9 mouse cellular contexts compared by ENCODE assay signal in the genomic region with DNA sequence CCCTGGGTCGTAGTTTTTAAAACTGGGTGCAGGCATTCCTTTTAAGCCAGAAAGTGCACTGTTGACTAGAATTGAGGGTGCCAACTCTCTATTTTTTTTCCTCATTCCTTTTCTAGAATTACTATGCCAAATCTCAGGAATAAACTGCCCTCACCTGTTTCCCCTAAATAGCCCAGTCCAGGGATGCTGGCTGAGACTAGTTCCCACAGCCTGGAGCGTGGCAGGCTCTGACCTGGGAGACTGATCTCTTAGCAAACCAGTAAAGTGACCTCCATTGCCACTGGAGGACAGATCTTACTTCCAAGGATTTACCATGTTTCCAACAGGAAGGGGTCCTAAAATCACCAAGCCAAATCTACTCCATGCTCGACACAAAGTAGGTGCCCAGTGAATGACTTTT. TPM values are rescaled to one million over a fixed set of nuclear protein-coding genes. Genes with fewer than 3 reads are reported as not detected.
DNase-seq lines count a peak whose midpoint lies in the region; ATAC-seq and TF ChIP-seq lines count a peak whose summit lies in the region.
"Had no signal": no experiment of that assay in that cellular context is flagged by ENCODE, and none has a peak within 500 bp of the region (broad histone marks: within the 10 kb centered on the region; RNA-seq: fewer than 3 reads in every experiment).

No protein-coding gene starts in this region.

- no peak for DNase-seq in hindbrain, postnatal 0 days (ENCODE audit: low spot score)
- DNase-seq in liver, embryonic 13.5 days: no peak
- DNase-seq in cerebellum, adult 8-10 months: no peak
- DNase-seq in thymus, adult 2 months: no peak
- DNase-seq in Muller cell, postnatal 12 days (ENCODE audit: inconsistent ontology term): no peak
- no peak for DNase-seq in retina, embryonic 14.5 days (ENCODE audit: low spot score)

- H3K9me3 ChIP-seq in E14TG2a.4 (ENCODE audit: low read length): no peaks in the 10 kb centered on the region
- H3K9me3 ChIP-seq in hindbrain, postnatal 0 days (ENCODE audit: low read length): no peaks in the 10 kb centered on the region
- H3K9me3 ChIP-seq in liver, embryonic 13.5 days (replicated peaks): no peaks in the 10 kb centered on the region

- H3K36me3 ChIP-seq in E14TG2a.4 (ENCODE audit: insufficient read depth, low read length): peaks cover 34% of the 10 kb centered on the region
- peaks cover 12% of the 10 kb centered on the region; the same call in 1 of the 2 replicates for H3K36me3 ChIP-seq in hindbrain, postnatal 0 days (ENCODE audit: insufficient read depth, low read length)
- peaks cover 23% of the 10 kb centered on the region for H3K36me3 ChIP-seq in liver, embryonic 13.5 days
- H3K36me3 ChIP-seq in thymus, adult 2 months (ENCODE audit: control insufficient read depth, insufficient read depth, low read length): no peaks in the 10 kb centered on the region; the same call in 1 of the 2 replicates

- TF ChIP-seq POLR2A in bone marrow macrophage, adult 2 months (IDR thresholded peaks at IDR 0.05; ENCODE audit: borderline replicate concordance, low read depth, low read length): no peak
- no peak for TF ChIP-seq POLR2A in thymus, adult 2 months (IDR thresholded peaks at IDR 0.05; ENCODE audit: control insufficient read depth, extremely low read depth, insufficient read depth, low read length, poor library complexity)

- TF ChIP-seq CTCF in E14TG2a.4 (conservative IDR thresholded peaks at IDR 0.05; ENCODE audit: low read length): no peak
- TF ChIP-seq CTCF in bone marrow macrophage, adult 2 months (IDR thresholded peaks at IDR 0.05; ENCODE audit: low read depth, low read length): no peak
- no peak for TF ChIP-seq CTCF in hindbrain, postnatal 0 days (IDR thresholded peaks at IDR 0.05; ENCODE audit: low read depth)
- TF ChIP-seq CTCF in thymus, adult 2 months (IDR thresholded peaks at IDR 0.05; ENCODE audit: borderline replicate concordance, control insufficient read depth, extremely low read depth, insufficient read depth, low read length, poor library complexity): no peak

- no peak for ATAC-seq in hindbrain, postnatal 0 days
- no peak for ATAC-seq in liver, embryonic 13.5 days (ENCODE audit: low read depth)

- WGBS in hindbrain, postnatal 0 days: 88% methylated on average over 3 of the region's 3 CpGs
- WGBS in liver, embryonic 13.5 days (ENCODE audit: insufficient replicate concordance): 70% methylated on average over 3 of the region's 3 CpGs
- 93% methylated on average over 3 of the region's 3 CpGs for WGBS in thymus, adult 2 months

- H3K9ac ChIP-seq in hindbrain, postnatal 0 days (replicated peaks; ENCODE audit: low read length): peak overlapping the region; percentile 52
- H3K9ac ChIP-seq in liver, embryonic 13.5 days: peak overlapping the region; percentile 77

- no peaks in the 10 kb centered on the region; the same call in 1 of the 2 replicates for H3K27me3 ChIP-seq in E14TG2a.4 (ENCODE audit: insufficient read depth, low read length)
- H3K27me3 ChIP-seq in hindbrain, postnatal 0 days (ENCODE audit: insufficient read depth, low read length): no peaks in the 10 kb centered on the region
- no peaks in the 10 kb centered on the region for H3K27me3 ChIP-seq in liver, embryonic 13.5 days
- H3K27me3 ChIP-seq in thymus, adult 2 months (ENCODE audit: control insufficient read depth, insufficient read depth, low read length): no peaks in the 10 kb centered on the region

- peak overlapping the region; percentile 74 for H3K4me2 ChIP-seq in hindbrain, postnatal 0 days (ENCODE audit: low read depth, low read length)
- H3K4me2 ChIP-seq in liver, embryonic 13.5 days: peak overlapping the region; percentile 75

- peak overlapping the region; percentile 89 for H3K4me3 ChIP-seq in E14TG2a.4 (replicated peaks; ENCODE audit: low read length)
- peak overlapping the region; percentile 71 for H3K4me3 ChIP-seq in bone marrow macrophage, adult 2 months (ENCODE audit: insufficient read depth, low read length)
- H3K4me3 ChIP-seq in hindbrain, postnatal 0 days (ENCODE audit: low read length): peak overlapping the region; percentile 74
- H3K4me3 ChIP-seq in liver, embryonic 13.5 days (replicated peaks): peak overlapping the region; percentile 68
- no peak overlapping the region for H3K4me3 ChIP-seq in thymus, adult 2 months (ENCODE audit: control insufficient read depth, insufficient read depth, low read length)

- peaks cover 38% of the 10 kb centered on the region for H3K4me1 ChIP-seq in E14TG2a.4 (replicated peaks; ENCODE audit: low read depth, low read length)
- H3K4me1 ChIP-seq in bone marrow macrophage, adult 2 months (ENCODE audit: control insufficient read depth, insufficient read depth, low read length): peaks cover 13% of the 10 kb centered on the region
- H3K4me1 ChIP-seq in hindbrain, postnatal 0 days (ENCODE audit: insufficient read depth, low read length): peaks cover 6% of the 10 kb centered on the region; the same call in 1 of the 2 replicates
- H3K4me1 ChIP-seq in liver, embryonic 13.5 days (replicated peaks): peaks cover 15% of the 10 kb centered on the region
- peaks cover 8% of the 10 kb centered on the region for H3K4me1 ChIP-seq in thymus, adult 2 months (replicated peaks; ENCODE audit: control insufficient read depth, insufficient read depth, low read length)

- no peak overlapping the region for H3K27ac ChIP-seq in bone marrow macrophage, adult 2 months (ENCODE audit: insufficient read depth, low read depth, low read length)
- no peak overlapping the region for H3K27ac ChIP-seq in hindbrain, postnatal 0 days
- no peak overlapping the region for H3K27ac ChIP-seq in liver, embryonic 13.5 days
- H3K27ac ChIP-seq in thymus, adult 2 months (ENCODE audit: control insufficient read depth, insufficient read depth, low read length): no peak overlapping the region

RNA-seq across cellular contexts. Expression of a gene that starts 1.3 kb away (rescaled TPM):
- 347 and 378 TPM in 2 replicates for polyA plus RNA-seq in bone marrow macrophage, adult 2 months (2012; ENCODE audit: insufficient read depth, insufficient read length, missing spikeins)
- total RNA-seq in hindbrain, postnatal 0 days (2014; rRNA removed): 229 and 240 TPM in 2 replicates
- polyA plus RNA-seq in hindbrain, postnatal 0 days (2015; fragmentation: Nextera tagmentation; extraction: Ambion mirVana): 371 and 385 TPM in 2 replicates
- polyA plus RNA-seq in liver, embryonic 13.5 days (2015; fragmentation: Nextera tagmentation; extraction: Ambion mirVana): 132 and 152 TPM in 2 replicates
- 294 and 381 TPM in 2 replicates for polyA plus RNA-seq in thymus, adult 2 months (2012; rRNA removed)

RNA-seq across cellular contexts. Expression of a gene that starts 2.4 kb away (rescaled TPM):
- not detected in 2 replicates for polyA plus RNA-seq in bone marrow macrophage, adult 2 months (2012; ENCODE audit: insufficient read depth, insufficient read length, missing spikeins)
- 0.47 TPM in 1 of 2 replicates, not detected in the other for total RNA-seq in hindbrain, postnatal 0 days (2014; rRNA removed)
- 0.59 TPM in 1 of 2 replicates, not detected in the other for polyA plus RNA-seq in hindbrain, postnatal 0 days (2015; fragmentation: Nextera tagmentation; extraction: Ambion mirVana)
- not detected in 2 replicates for polyA plus RNA-seq in liver, embryonic 13.5 days (2015; fragmentation: Nextera tagmentation; extraction: Ambion mirVana)
- 0.22 and 0.34 TPM in 2 replicates for polyA plus RNA-seq in thymus, adult 2 months (2012; rRNA removed)
- polyA plus RNA-seq: gonadal fat pad, adult 2 months had no signal

RNA-seq across cellular contexts. Expression of a gene that starts 35.8 kb away (rescaled TPM):
- 0.17 and 0.20 TPM in 2 replicates for polyA plus RNA-seq in bone marrow macrophage, adult 2 months (2012; ENCODE audit: insufficient read depth, insufficient read length, missing spikeins)
- 17.6 and 19.4 TPM in 2 replicates for total RNA-seq in hindbrain, postnatal 0 days (2014; rRNA removed)
- 1.8 TPM in 2 replicates for polyA plus RNA-seq in hindbrain, postnatal 0 days (2015; fragmentation: Nextera tagmentation; extraction: Ambion mirVana)
- polyA plus RNA-seq in liver, embryonic 13.5 days (2015; fragmentation: Nextera tagmentation; extraction: Ambion mirVana): 0.89 and 0.97 TPM in 2 replicates
- 0.78 and 2.5 TPM in 2 replicates for polyA plus RNA-seq in thymus, adult 2 months (2012; rRNA removed)

RNA-seq across cellular contexts. Expression of a gene that starts 38.9 kb away (rescaled TPM):
- polyA plus RNA-seq in bone marrow macrophage, adult 2 months (2012; ENCODE audit: insufficient read depth, insufficient read length, missing spikeins): 0.28 and 0.40 TPM in 2 replicates
- total RNA-seq in hindbrain, postnatal 0 days (2014; rRNA removed): 13.1 and 27.5 TPM in 2 replicates
- 7.6 and 7.7 TPM in 2 replicates for polyA plus RNA-seq in hindbrain, postnatal 0 days (2015; fragmentation: Nextera tagmentation; extraction: Ambion mirVana)
- polyA plus RNA-seq in liver, embryonic 13.5 days (2015; fragmentation: Nextera tagmentation; extraction: Ambion mirVana): 1.5 and 1.6 TPM in 2 replicates
- 2.9 and 3.0 TPM in 2 replicates for polyA plus RNA-seq in thymus, adult 2 months (2012; rRNA removed)

RNA-seq across cellular contexts. Expression of a gene that starts 57.6 kb away (rescaled TPM):
- polyA plus RNA-seq in bone marrow macrophage, adult 2 months (2012; ENCODE audit: insufficient read depth, insufficient read length, missing spikeins): 201 and 214 TPM in 2 replicates
- total RNA-seq in hindbrain, postnatal 0 days (2014; rRNA removed): 2.4 and 3.9 TPM in 2 replicates
- polyA plus RNA-seq in hindbrain, postnatal 0 days (2015; fragmentation: Nextera tagmentation; extraction: Ambion mirVana): 1.8 and 2.1 TPM in 2 replicates
- 6.9 TPM in 2 replicates for polyA plus RNA-seq in liver, embryonic 13.5 days (2015; fragmentation: Nextera tagmentation; extraction: Ambion mirVana)
- 37.3 and 46.4 TPM in 2 replicates for polyA plus RNA-seq in thymus, adult 2 months (2012; rRNA removed)
